Mouse (Mus musculus): ENCODE measurements around the gene Kcnmb3.
A peak's percentile ranks its signal among the peaks of the same experiment; 100 is the strongest.

Kcnmb3 gene

DNA sequence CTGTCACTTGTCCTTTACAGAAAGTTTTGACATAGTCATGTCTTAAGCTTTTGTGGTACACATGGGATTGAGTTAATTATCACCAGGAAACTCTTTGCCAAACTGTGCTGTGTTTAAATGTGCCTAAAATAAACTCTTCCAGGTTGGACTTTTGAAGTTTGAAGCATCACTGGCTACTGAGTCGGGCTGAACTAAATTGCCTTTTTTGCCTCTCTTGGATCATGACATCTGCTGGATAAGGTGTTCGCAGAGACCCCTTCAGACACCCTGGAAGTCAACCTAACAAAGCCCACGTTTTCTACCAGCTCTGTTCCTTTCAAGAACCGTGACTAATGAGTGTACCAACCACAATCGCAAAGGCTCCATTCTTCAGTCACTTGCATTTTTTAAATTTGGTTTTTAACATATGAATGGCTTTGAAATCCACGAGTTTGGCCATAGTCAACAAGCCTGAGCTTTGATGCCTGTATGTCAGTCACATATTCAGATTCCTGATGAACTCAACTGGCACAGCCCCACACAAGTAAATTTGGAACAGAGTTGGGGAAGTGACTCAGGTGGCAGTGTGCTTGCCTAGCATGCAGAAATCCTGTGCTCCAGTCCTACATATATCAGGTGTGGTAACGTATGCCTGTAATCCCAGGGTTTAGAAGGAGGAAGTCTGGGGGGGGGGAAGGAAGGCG, 3.2 kb upstream of the Kcnmb3 start:
- no peak for DNase-seq (ENCODE audit: low spot score in 2 of 2)

DNA sequence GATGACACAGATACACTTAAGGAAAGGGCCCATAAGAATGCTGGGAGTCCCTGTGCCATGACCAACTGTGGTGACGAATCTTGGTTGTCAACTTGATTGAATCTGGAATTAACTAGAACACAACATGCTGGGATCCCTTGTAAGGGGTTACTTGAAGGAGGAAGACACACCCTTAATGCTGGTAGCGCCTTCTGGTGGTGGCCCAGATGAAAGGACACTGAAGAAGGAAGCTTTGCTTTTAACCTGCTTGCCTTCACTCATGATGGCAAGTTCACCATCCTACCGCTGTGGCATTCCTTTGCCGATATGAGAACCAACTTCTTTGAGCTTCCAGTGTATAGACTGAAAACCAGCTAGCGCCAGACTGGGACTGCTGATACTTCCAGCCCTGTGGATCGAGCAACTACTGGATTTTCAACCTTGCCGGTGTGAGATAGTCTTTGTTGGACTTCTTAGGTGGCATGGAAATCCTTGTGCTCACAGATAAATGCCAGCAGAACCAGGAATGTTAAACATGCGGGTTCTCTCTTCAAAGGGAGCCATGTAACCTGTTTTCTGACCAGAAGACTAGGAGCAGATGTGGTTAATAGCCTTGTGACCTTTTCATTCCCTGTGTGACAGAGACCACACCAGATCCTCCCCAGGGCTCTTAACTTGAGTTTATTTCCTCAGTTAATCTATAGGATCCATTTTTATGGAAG, 2.5 kb upstream of the Kcnmb3 start:
- no peak for DNase-seq (ENCODE audit: low spot score in 2 of 2)

GRCm38 (mm10) chr3:32490928-32491315, 1.1 kb downstream of the Kcnmb3 start:
- DNase-seq (ENCODE audit: low spot score in 2 of 2): no peak

DNA sequence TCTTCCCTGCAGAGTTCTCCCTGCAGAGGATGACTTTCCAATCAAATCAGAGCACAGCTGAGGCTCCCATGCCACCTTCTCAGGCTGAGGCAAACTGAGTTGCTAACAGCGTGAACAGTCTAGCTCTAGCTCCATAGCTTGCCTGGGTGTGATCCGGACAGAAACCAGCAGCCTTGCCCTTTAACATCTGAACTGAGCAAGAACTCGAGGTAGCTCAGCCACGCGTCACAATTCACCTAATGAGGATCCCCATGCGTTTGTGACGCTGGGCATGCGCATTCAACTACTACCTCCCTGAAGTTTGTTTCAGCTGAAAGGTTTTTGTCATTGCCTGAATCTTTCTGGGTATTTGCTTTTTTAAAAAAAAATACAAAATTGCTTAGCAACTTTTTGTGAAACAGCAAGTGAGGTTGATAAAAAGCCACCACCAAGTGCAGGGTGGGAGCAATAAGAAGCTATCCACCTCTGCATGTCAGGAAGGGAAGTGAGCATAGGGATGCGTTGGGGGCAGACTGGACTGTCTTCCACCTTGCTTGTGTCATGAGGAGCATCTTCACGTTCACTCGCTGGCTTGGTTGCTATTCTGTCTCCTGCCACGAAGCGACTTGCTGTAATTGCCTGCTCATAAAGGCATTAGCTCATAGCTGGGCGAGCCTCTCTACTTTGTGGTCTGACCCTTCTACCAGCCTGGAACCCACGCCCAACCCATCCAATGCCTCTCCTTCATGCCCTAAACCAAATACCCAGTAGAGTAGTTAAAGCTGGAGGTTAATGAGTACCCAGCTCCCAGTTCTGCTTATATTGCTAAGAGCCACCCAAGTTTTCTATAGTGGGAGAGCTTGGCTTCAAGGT, 1.7 kb downstream of the Kcnmb3 start:
- DNase-seq (ENCODE audit: low spot score in 2 of 2): no peak

- DNase-seq (ENCODE audit: low spot score in 2 of 2): no peak
Measured at GRCm38 (mm10) chr3:32488172-32488571, 3.9 kb downstream of the Kcnmb3 start.

GRCm38 (mm10) chr3:32486543-32486942, 5.5 kb downstream of the Kcnmb3 start:
- no peak for DNase-seq (ENCODE audit: low spot score in 2 of 2)

- no peak for DNase-seq (ENCODE audit: low spot score in 2 of 2)
Measured at GRCm38 (mm10) chr3:32483035-32483434, 9.0 kb downstream of the Kcnmb3 start.

GRCm38 (mm10) chr3:32479961-32480360, 12.1 kb downstream of the Kcnmb3 start:
- no peak for DNase-seq (ENCODE audit: low spot score in 2 of 2)

DNA sequence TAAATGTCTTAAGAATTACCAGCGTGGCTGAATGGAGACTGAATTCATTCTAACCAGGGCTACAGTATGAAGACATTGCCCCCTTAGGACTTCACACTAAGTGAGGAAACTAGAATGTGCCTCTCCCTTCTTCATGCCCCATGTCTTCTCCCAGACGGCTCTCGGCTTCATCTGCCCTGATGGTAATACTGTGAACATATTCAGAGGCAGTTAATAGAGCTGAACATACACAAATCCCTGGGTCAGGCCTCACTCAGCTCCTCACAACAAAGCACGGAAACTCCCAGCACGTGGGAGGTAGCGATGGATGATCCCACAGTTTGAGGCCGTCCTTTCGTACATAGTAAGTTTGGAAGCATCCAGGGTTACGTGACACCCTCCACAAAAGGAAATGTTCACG, 18.8 kb downstream of the Kcnmb3 start:
- no peak for DNase-seq (ENCODE audit: low spot score in 2 of 2)

GRCm38 (mm10) chr3:32472191-32472900, 19.7 kb downstream of the Kcnmb3 start:
- no peak for DNase-seq (ENCODE audit: low spot score in 2 of 2)

- DNase-seq (ENCODE audit: low spot score in 2 of 2): peak in 1 of 2 experiments; percentile 37
Measured at GRCm38 (mm10) chr3:32471098-32471497, 20.9 kb downstream of the Kcnmb3 start.

DNA sequence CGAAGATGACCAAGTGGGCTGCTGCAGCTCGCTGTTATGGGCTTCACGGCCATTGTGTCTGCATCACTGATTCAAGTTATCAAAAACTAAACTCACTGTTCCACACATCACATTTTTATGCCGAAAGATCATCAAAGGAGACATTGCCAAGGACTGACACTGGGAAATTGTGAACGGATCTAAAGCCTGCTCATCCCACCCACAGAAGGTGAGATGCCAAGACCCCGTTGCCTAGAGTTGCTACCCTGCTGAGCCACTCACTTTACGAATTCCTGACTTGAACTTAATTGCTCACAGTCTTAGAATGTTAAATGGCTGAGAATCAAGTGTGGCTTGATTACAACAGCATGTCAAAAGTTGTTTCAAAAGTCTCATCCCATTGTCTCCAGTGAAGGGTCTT, 21.6 kb downstream of the Kcnmb3 start:
- DNase-seq (ENCODE audit: low spot score in 2 of 2): no peak

GRCm38 (mm10) chr3:32468411-32468810, 23.6 kb downstream of the Kcnmb3 start:
- DNase-seq (ENCODE audit: low spot score in 2 of 2): no peak

GRCm38 (mm10) chr3:32467321-32467720, 24.7 kb downstream of the Kcnmb3 start:
- no peak for DNase-seq (ENCODE audit: low spot score in 2 of 2)

GRCm38 (mm10) chr3:32459777-32460176, 32.3 kb downstream of the Kcnmb3 start:
- peak in 1 of 2 experiments; percentile 26 for DNase-seq (ENCODE audit: low spot score in 2 of 2)

DNA sequence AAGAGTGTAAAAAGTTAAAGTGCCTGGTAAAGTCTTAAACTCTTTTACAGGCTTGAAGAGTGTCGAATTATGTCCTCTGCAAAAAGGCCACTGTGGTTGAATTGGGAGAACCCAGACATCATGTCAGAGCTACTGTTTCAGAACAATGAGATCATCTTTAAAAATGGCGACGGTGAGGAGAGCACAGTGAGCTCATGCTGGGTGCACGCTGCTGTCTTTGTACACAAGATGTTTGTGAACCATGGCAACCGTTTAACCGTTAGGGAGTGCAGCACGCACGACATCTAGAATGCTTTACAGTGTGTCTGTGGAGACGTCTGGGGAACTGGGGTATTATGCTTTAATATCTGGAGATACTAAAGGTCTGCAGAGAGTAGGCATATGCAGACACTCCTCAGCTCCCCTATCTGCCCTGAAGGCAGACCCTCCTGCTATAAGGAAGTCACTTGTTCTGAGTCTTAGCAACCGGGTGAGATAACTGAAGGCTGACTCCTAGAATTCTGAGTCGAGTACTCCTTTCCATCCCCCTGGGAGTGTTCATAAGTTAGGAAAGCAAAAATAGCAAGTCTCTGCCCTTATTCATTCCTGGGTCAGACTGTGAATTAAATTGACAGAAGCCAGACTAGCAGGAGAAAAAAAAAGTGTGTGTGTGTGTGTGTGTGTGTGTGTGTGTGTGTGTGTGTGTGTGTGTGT, 37.6 kb downstream of the Kcnmb3 start:
- no peak for DNase-seq (ENCODE audit: low spot score in 2 of 2)

GRCm38 (mm10) chr3:32441710-32442109, 50.3 kb downstream of the Kcnmb3 start:
- DNase-seq (ENCODE audit: low spot score in 2 of 2): no peak

DNA sequence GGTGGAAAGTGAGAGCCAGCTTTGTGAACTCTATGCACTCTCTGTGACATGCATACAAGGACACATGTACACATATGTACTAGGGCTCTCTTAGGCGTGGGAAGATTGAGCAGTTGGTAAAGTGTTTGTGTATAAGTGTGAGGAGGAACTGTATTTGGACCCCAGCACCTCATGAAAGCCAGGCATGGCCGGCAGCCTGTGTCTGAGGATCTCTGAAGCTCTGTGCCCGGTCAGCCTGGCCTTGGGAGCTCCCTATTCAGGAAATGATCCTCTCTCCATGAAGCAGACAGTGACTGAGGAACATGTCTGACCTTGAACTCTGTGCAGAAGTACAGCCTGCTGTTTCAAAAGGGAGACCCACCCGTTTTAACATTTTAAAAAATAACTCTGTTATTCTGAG, 53.3 kb downstream of the Kcnmb3 start:
- no peak for DNase-seq (ENCODE audit: low spot score in 2 of 2)

DNA sequence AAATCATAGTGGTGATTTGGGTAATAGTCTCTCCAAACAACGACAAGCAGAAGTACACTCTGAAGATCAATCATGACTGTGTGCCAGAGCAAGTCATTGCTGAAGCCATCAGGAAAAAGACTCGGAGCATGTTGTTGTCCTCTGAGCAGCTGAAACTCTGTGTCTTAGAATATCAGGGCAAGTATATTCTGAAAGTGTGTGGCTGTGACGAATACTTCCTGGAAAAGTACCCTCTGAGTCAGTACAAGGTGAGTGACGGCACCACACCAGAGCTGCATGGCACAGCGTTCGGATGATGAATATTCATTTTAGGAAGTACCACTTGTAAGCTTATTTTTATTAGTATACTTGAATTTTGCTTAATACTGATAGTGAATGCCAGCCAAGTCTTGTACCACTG, 54.2 kb downstream of the Kcnmb3 start:
- no peak for DNase-seq (ENCODE audit: low spot score in 2 of 2)

DNA sequence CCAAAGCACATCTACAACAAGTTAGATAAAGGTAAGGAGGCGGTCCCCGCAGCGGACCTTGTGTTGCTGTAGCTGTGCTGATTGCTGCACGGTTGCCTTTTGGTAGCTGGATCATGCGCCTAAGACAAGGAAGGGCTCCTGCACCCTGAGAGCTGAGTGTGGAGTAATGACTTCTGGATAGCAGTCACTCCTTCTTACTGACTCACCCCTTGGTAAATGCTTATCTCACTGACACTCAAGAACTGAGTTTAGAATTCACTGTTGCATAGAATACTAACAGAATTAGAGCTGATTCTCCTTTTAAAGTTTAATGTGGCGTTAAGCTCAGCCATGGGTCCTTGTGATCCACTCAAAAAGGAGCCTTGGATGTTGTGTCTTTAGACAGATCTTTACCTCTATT, 54.7 kb downstream of the Kcnmb3 start:
- DNase-seq (ENCODE audit: low spot score in 2 of 2): no peak

DNA sequence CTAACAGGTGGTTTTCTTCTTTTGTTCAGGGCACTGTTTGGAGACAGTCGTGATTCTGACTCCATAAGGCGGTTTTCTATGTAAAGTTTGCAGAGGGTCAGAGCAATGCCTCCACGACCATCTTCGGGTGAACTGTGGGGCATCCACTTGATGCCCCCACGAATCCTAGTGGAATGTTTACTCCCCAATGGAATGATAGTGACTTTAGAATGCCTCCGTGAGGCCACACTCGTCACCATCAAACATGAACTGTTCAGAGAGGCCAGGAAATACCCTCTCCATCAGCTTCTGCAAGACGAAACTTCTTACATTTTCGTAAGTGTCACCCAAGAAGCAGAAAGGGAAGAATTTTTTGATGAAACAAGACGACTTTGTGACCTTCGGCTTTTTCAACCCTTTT, 55.9 kb downstream of the Kcnmb3 start:
- DNase-seq (ENCODE audit: low spot score in 2 of 2): no peak

Measured in frontal cortex, postnatal 10 days (tissue).